9 mouse cellular contexts compared by ENCODE assay signal in genomic region chr13:56279439-56279838, GRCm38 (mm10). TPM values are rescaled to one million over a fixed set of nuclear protein-coding genes. Genes with fewer than 3 reads are reported as not detected.
DNase-seq lines count a peak whose midpoint lies in the region; ATAC-seq and TF ChIP-seq lines count a peak whose summit lies in the region.
"Had no signal": no experiment of that assay in that cellular context is flagged by ENCODE, and none has a peak within 500 bp of the region (broad histone marks: within the 10 kb centered on the region; RNA-seq: fewer than 3 reads in every experiment).

No protein-coding gene starts in this region.

- H3K9ac ChIP-seq in hindbrain, embryonic 16.5 days (ENCODE audit: low read depth, low read length): no peak overlapping the region
- H3K9ac ChIP-seq: midbrain, embryonic 12.5 days had no signal

- in situ Hi-C loops in Patski (cut with MboI; ENCODE audit: low pct_unique_long_range_greater_than_20kb): no loop called here

- no peaks in the 10 kb centered on the region for H3K27me3 ChIP-seq in Patski
- peaks cover 4% of the 10 kb centered on the region; the same call in 1 of the 2 replicates for H3K27me3 ChIP-seq in hindbrain, embryonic 16.5 days (replicated peaks; ENCODE audit: control insufficient read depth, insufficient read depth, low read length)

- H3K4me3 ChIP-seq in hindbrain, embryonic 16.5 days (ENCODE audit: low read length): no peak overlapping the region
- H3K4me3 ChIP-seq: midbrain, embryonic 12.5 days had no signal

- peak; percentile 76 for ATAC-seq in Patski
- ATAC-seq in frontal cortex, adult (ENCODE audit: low TSS enrichment): peak; percentile 74; the same call in 1 of the 2 replicates
- peak; percentile 92 for ATAC-seq in hindbrain, embryonic 16.5 days
- ATAC-seq in megakaryocyte progenitor cell, adult 5-6 weeks (replicated peaks; ENCODE audit: poor library complexity): peak; percentile 72

- WGBS in hindbrain, embryonic 16.5 days: 19% methylated on average over 8 of the region's 8 CpGs

- CTCF ChIA-PET in Patski (lab: Charles Lee): interaction anchor here (0.8 to 4.2 kb wide), 20 partner anchors 10 to 194 kb away, joined by 3 to 27 read pairs (median 4); partner anchors contain the start of gene Gm3045

- TF ChIP-seq CTCF in Patski (IDR thresholded peaks at IDR 0.05): peak; percentile 95

- no peaks in the 10 kb centered on the region for H3K9me3 ChIP-seq in hindbrain, embryonic 16.5 days (ENCODE audit: control insufficient read depth, low read length)

- DNase-seq in Patski (ENCODE audit: low read depth, low spot score): no peak
- DNase-seq in cerebellum, adult 8-10 months: peak; percentile 76
- peak; percentile 82 to 84 for DNase-seq in layer of hippocampus, postnatal 36 days
- DNase-seq in right cerebral cortex, postnatal 25 days: peak; percentile 79
- DNase-seq in urinary bladder, postnatal 4 days (ENCODE audit: low spot score in 2 of 2): peak; percentile 75 to 86

- H3K4me1 ChIP-seq in hindbrain, embryonic 16.5 days (ENCODE audit: control insufficient read depth, insufficient read depth, low read depth, low read length): no peaks in the 10 kb centered on the region
- H3K4me1 ChIP-seq: midbrain, embryonic 12.5 days had no signal

- H3K27ac ChIP-seq in hindbrain, embryonic 16.5 days (ENCODE audit: low read depth, low read length): no peak overlapping the region
- H3K27ac ChIP-seq: midbrain, embryonic 12.5 days had no signal

- no peaks in the 10 kb centered on the region for H3K36me3 ChIP-seq in hindbrain, embryonic 16.5 days (ENCODE audit: control insufficient read depth, insufficient read depth, low read length)
- H3K36me3 ChIP-seq: midbrain, embryonic 12.5 days had no signal

- POLR2A ChIA-PET in Patski (lab: Charles Lee): no interaction called here

- H3K4me2 ChIP-seq in hindbrain, embryonic 16.5 days (ENCODE audit: low read length): no peak overlapping the region
- H3K4me2 ChIP-seq: midbrain, embryonic 12.5 days had no signal

RNA-seq across cellular contexts. Expression of gene Cxcl14, which starts 16.9 kb away (rescaled TPM):
- 7.7 TPM for polyA plus RNA-seq in Patski (2021)
- 7.8 and 10.2 TPM in 2 replicates for polyA plus RNA-seq in hindbrain, embryonic 16.5 days (2015; fragmentation: Nextera tagmentation; extraction: Ambion mirVana)
- total RNA-seq in layer of hippocampus, postnatal 36 days (2021): 100 to 1,000 TPM; 121 to 127 TPM
- total RNA-seq in megakaryocyte progenitor cell, adult 5-6 weeks (2015): not detected in 2 replicates
- total RNA-seq in megakaryocyte progenitor cell, adult 5-6 weeks (2017): not detected in 2 replicates

RNA-seq across cellular contexts. Expression of gene Neurog1, which starts 27.5 kb away (rescaled TPM):
- 0.04 TPM for polyA plus RNA-seq in Patski (2021)
- 0.11 and 1.0 TPM in 2 replicates for polyA plus RNA-seq in hindbrain, embryonic 16.5 days (2015; fragmentation: Nextera tagmentation; extraction: Ambion mirVana)
- under 1 TPM; 0.23 to 0.27 TPM for total RNA-seq in layer of hippocampus, postnatal 36 days (2021)
- total RNA-seq in megakaryocyte progenitor cell, adult 5-6 weeks (2015): not detected in 2 replicates
- not detected in 2 replicates for total RNA-seq in megakaryocyte progenitor cell, adult 5-6 weeks (2017)

Comparison
In these comparisons a context has a peak if more than half of its experiments do, and no peak if none do; other contexts are left out.
1. RNA of gene Cxcl14, which starts 16.9 kb away (total RNA-seq): 121 to 127 TPM in layer of hippocampus, postnatal 36 days; not detected in megakaryocyte progenitor cell, adult 5-6 weeks; every median in the first group is over 100 times any median in the second.
2. Peak in every context shown above with its lines, with median percentiles within 50 percentile points of each other: ATAC-seq.